Mouse (Mus musculus) G1E (cell line): ENCODE measurements around the gene Dpp4.

Experiments
- CTCF ChIP-seq: IDR thresholded peaks from 2 replicates; pipeline ENCODE4 v1.5.1; 2012; ENCODE audit warnings: low read depth, low read length, inconsistent platforms, mixed read lengths
- GATA2 ChIP-seq: IDR thresholded peaks from 2 replicates; pipeline ENCODE4 v1.6.1; 2012; ENCODE audit warnings: low read depth, low read length, inconsistent platforms, borderline replicate concordance
- TAL1 ChIP-seq: conservative IDR thresholded peaks from 2 replicates; pipeline ENCODE4 v1.6.1; 2012; ENCODE audit warnings: low read depth, low read length, inconsistent platforms, mixed read lengths

DNA sequence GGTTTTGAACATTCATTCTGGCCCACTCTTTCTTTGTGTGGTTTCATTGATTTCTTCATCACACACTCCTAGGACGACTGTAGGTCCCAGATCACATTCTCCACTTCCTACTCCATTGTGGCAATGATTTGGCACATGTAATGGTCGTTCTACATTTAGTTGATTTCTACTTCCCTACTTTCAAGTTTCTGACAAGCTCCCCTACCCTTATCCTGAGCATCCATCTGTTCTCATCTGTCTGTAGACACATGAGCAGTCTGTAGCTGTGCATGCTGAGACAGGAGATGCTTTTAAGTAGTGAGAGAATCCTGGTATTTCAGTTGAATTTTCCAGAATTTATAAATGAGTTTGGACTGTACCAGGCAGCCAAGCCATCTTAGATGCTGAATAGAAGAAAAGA is 95.1 kb downstream of the Dpp4 start:
- no peak for TF ChIP-seq TAL1
- no peak for TF ChIP-seq CTCF
- no peak for TF ChIP-seq GATA2
